Comparison of ENCODE assay signal across 21 mouse cellular contexts in the genomic region with DNA sequence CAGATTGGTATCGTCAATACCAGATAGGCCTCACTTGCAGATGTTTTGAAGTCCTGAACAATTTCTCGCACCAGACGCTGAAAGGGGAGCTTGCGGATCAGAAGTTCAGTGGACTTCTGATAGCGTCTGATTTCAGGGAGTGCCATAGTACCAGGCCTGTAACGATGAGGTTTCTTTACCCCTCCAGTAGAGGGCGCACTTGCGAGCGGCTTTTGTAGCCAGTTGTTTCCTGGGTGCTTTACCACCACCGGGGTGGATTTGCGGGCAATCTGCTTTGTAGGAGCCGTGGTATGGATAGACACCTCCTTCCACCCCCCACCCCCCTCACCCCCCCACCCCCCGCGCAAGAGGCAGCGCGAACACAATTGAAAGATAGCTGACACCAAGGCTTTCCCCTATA. TPM values are rescaled to one million over a fixed set of nuclear protein-coding genes. Genes with fewer than 3 reads are reported as not detected.
DNase-seq lines count a peak whose midpoint lies in the region; ATAC-seq and TF ChIP-seq lines count a peak whose summit lies in the region.
"Had no signal": no experiment of that assay in that cellular context is flagged by ENCODE, and none has a peak within 500 bp of the region (broad histone marks: within the 10 kb centered on the region; RNA-seq: fewer than 3 reads in every experiment).

No protein-coding gene starts in this region.

- peaks cover 3% of the 10 kb centered on the region; the same call in 1 of the 2 replicates for H3K4me1 ChIP-seq in midbrain, embryonic 11.5 days (ENCODE audit: control insufficient read depth, insufficient read depth, low read length)
- 0 out of 2 replicates have a peak, but pooled peaks cover 4% of the 10 kb centered on the region for H3K4me1 ChIP-seq in midbrain, embryonic 13.5 days (replicated peaks)
- H3K4me1 ChIP-seq in liver, embryonic 14.5 days (replicated peaks; ENCODE audit: control insufficient read depth in 2 of 2, insufficient read depth in 2 of 2, low read length in 1 of 2), result peaks cover 0 to 10% of the 10 kb centered on the region in 2 experiments; a peak in 2 of 4 replicates
- H3K4me1 ChIP-seq in forebrain, postnatal 0 days (ENCODE audit: insufficient read depth), result no peaks in the 10 kb centered on the region
- H3K4me1 ChIP-seq: forebrain, embryonic 15.5 days; heart, embryonic 13.5 days; hindbrain, embryonic 13.5 days; intestine, embryonic 15.5 days; kidney, embryonic 15.5 days; midbrain, embryonic 12.5 days; neural tube, embryonic 12.5 days had no signal

- H3K36me3 ChIP-seq in midbrain, embryonic 11.5 days (ENCODE audit: control insufficient read depth, insufficient read depth, low read length), result no peaks in the 10 kb centered on the region
- no peaks in the 10 kb centered on the region for H3K36me3 ChIP-seq in midbrain, embryonic 13.5 days
- no peaks in the 10 kb centered on the region for H3K36me3 ChIP-seq in liver, embryonic 14.5 days (replicated peaks; ENCODE audit: control insufficient read depth, insufficient read depth, low read depth)
- no peaks in the 10 kb centered on the region for H3K36me3 ChIP-seq in forebrain, postnatal 0 days (ENCODE audit: insufficient read depth)
- H3K36me3 ChIP-seq: forebrain, embryonic 15.5 days; heart, embryonic 13.5 days; hindbrain, embryonic 13.5 days; intestine, embryonic 15.5 days; kidney, embryonic 15.5 days; midbrain, embryonic 12.5 days; neural tube, embryonic 12.5 days had no signal

- TF ChIP-seq CTCF in liver, embryonic 14.5 days (IDR thresholded peaks at IDR 0.05; ENCODE audit: low read depth), result peak; percentile 54
- no peak for TF ChIP-seq CTCF in forebrain, postnatal 0 days (IDR thresholded peaks at IDR 0.05; ENCODE audit: low read depth)

- no peaks in the 10 kb centered on the region for H3K27me3 ChIP-seq in midbrain, embryonic 11.5 days (ENCODE audit: control insufficient read depth, insufficient read depth, low read length)
- no peaks in the 10 kb centered on the region for H3K27me3 ChIP-seq in midbrain, embryonic 13.5 days
- H3K27me3 ChIP-seq in liver, embryonic 14.5 days (ENCODE audit: control insufficient read depth, insufficient read depth, low read length), result no peaks in the 10 kb centered on the region
- H3K27me3 ChIP-seq in forebrain, postnatal 0 days (ENCODE audit: insufficient read depth, low read length), result no peaks in the 10 kb centered on the region
- H3K27me3 ChIP-seq: forebrain, embryonic 15.5 days; heart, embryonic 13.5 days; hindbrain, embryonic 13.5 days; intestine, embryonic 15.5 days; kidney, embryonic 15.5 days; midbrain, embryonic 12.5 days; neural tube, embryonic 12.5 days had no signal

- no peak for ATAC-seq in CD4-positive, CD25-positive, alpha-beta regulatory T cell, adult 4 months
- no peak for ATAC-seq in midbrain, embryonic 11.5 days (ENCODE audit: low FRiP score)
- ATAC-seq in midbrain, embryonic 13.5 days, result no peak
- no peak for ATAC-seq in liver, embryonic 14.5 days (ENCODE audit: insufficient read depth)
- ATAC-seq in forebrain, postnatal 0 days, result no peak
- ATAC-seq: forebrain, embryonic 15.5 days; intestine, embryonic 15.5 days had no signal

- H3K4me3 ChIP-seq in midbrain, embryonic 11.5 days (ENCODE audit: low read depth, low read length), result no peak overlapping the region
- no peak overlapping the region for H3K4me3 ChIP-seq in midbrain, embryonic 13.5 days (replicated peaks)
- no peak overlapping the region for H3K4me3 ChIP-seq in liver, embryonic 14.5 days (ENCODE audit: insufficient read depth in 1 of 2, low read depth in 2 of 2, low read length in 2 of 2)
- no peak overlapping the region for H3K4me3 ChIP-seq in forebrain, postnatal 0 days (ENCODE audit: low read depth, low read length)
- H3K4me3 ChIP-seq: forebrain, embryonic 15.5 days; heart, embryonic 13.5 days; hindbrain, embryonic 13.5 days; intestine, embryonic 15.5 days; kidney, embryonic 15.5 days; midbrain, embryonic 12.5 days; neural tube, embryonic 12.5 days had no signal

- no peak overlapping the region for H3K9ac ChIP-seq in midbrain, embryonic 11.5 days (ENCODE audit: low read length)
- H3K9ac ChIP-seq in midbrain, embryonic 13.5 days (replicated peaks), result no peak overlapping the region
- H3K9ac ChIP-seq in liver, embryonic 14.5 days (replicated peaks), result no peak overlapping the region
- no peak overlapping the region for H3K9ac ChIP-seq in forebrain, postnatal 0 days
- H3K9ac ChIP-seq: forebrain, embryonic 15.5 days; heart, embryonic 13.5 days; hindbrain, embryonic 13.5 days; intestine, embryonic 15.5 days; kidney, embryonic 15.5 days; midbrain, embryonic 12.5 days; neural tube, embryonic 12.5 days had no signal

- 92% methylated on average over 16 of the region's 16 CpGs for WGBS in midbrain, embryonic 11.5 days
- WGBS in midbrain, embryonic 13.5 days, result 96% methylated on average over 16 of the region's 16 CpGs
- WGBS in liver, embryonic 14.5 days (ENCODE audit: insufficient replicate concordance), result 83% methylated on average over 16 of the region's 16 CpGs
- 97% methylated on average over 16 of the region's 16 CpGs for WGBS in forebrain, postnatal 0 days

- peak; percentile 23 for DNase-seq in CD4-positive, CD25-positive, alpha-beta regulatory T cell, adult 2 months (ENCODE audit: low read depth, low spot score)
- peak; percentile 45 for DNase-seq in midbrain, embryonic 11.5 days (ENCODE audit: low spot score, missing footprints)
- no peak for DNase-seq in liver, embryonic 14.5 days (ENCODE audit: low read depth in 3 of 3, low spot score in 3 of 3)
- DNase-seq in thymus, postnatal 25 days, result peak; percentile 12
- DNase-seq in forebrain, postnatal 0 days, result no peak
- DNase-seq in urinary bladder, postnatal 36 days (ENCODE audit: low spot score in 2 of 2), result no peak
- DNase-seq: adrenal gland, postnatal 10 days; cerebellum, adult 11 months; cerebellum, postnatal 25 days; embryo, embryonic 11 days; kidney, postnatal 4 days; right cerebral cortex, postnatal 4 days had no signal

- TF ChIP-seq EP300 in liver, embryonic 14.5 days (IDR thresholded peaks at IDR 0.05; ENCODE audit: low read depth), result no peak

- no peak overlapping the region for H3K4me2 ChIP-seq in midbrain, embryonic 11.5 days
- H3K4me2 ChIP-seq in midbrain, embryonic 13.5 days (replicated peaks), result no peak overlapping the region
- H3K4me2 ChIP-seq in liver, embryonic 14.5 days (ENCODE audit: low read depth), result no peak overlapping the region
- no peak overlapping the region for H3K4me2 ChIP-seq in forebrain, postnatal 0 days (ENCODE audit: low read depth)
- H3K4me2 ChIP-seq: forebrain, embryonic 15.5 days; heart, embryonic 13.5 days; hindbrain, embryonic 13.5 days; intestine, embryonic 15.5 days; kidney, embryonic 15.5 days; midbrain, embryonic 12.5 days; neural tube, embryonic 12.5 days had no signal

- no peak overlapping the region for H3K27ac ChIP-seq in midbrain, embryonic 11.5 days (ENCODE audit: low read depth, low read length)
- H3K27ac ChIP-seq in midbrain, embryonic 13.5 days, result no peak overlapping the region
- H3K27ac ChIP-seq in liver, embryonic 14.5 days, result no peak overlapping the region
- H3K27ac ChIP-seq in forebrain, postnatal 0 days (ENCODE audit: low read depth, low read length), result no peak overlapping the region
- H3K27ac ChIP-seq: forebrain, embryonic 15.5 days; heart, embryonic 13.5 days; hindbrain, embryonic 13.5 days; intestine, embryonic 15.5 days; kidney, embryonic 15.5 days; midbrain, embryonic 12.5 days; neural tube, embryonic 12.5 days had no signal

- H3K9me3 ChIP-seq in midbrain, embryonic 11.5 days (ENCODE audit: control insufficient read depth, low read length), result no peaks in the 10 kb centered on the region
- H3K9me3 ChIP-seq in midbrain, embryonic 13.5 days, result no peaks in the 10 kb centered on the region
- H3K9me3 ChIP-seq in liver, embryonic 14.5 days (ENCODE audit: control insufficient read depth, low read length), result no peaks in the 10 kb centered on the region
- H3K9me3 ChIP-seq in forebrain, postnatal 0 days (ENCODE audit: low read length), result no peaks in the 10 kb centered on the region
- H3K9me3 ChIP-seq: forebrain, embryonic 15.5 days; heart, embryonic 13.5 days; hindbrain, embryonic 13.5 days; intestine, embryonic 15.5 days; kidney, embryonic 15.5 days; midbrain, embryonic 12.5 days; neural tube, embryonic 12.5 days had no signal

RNA-seq across cellular contexts. Expression of a gene that starts 59.2 kb away (rescaled TPM):
- polyA plus RNA-seq in CD4-positive, CD25-positive, alpha-beta regulatory T cell, adult 4 months (2017; shearing (Covaris generic)), result 10 to 100 TPM; 13.0 to 18.1 TPM
- 95.5 and 104 TPM in 2 replicates for polyA plus RNA-seq in midbrain, embryonic 11.5 days (2014; fragmentation: Nextera tagmentation; extraction: Ambion mirVana)
- 82.9 and 93.9 TPM in 2 replicates for polyA plus RNA-seq in midbrain, embryonic 13.5 days (2015; fragmentation: Nextera tagmentation; extraction: Ambion mirVana)
- 36.5 and 49.2 TPM in 2 replicates for polyA plus RNA-seq in liver, embryonic 14.5 days (2012; rRNA removed)
- 36.3 and 37.3 TPM in 2 replicates for polyA plus RNA-seq in liver, embryonic 14.5 days (2014; fragmentation: Nextera tagmentation; extraction: Ambion mirVana)
- 202 and 222 TPM in 2 replicates for total RNA-seq in forebrain, postnatal 0 days (2014; rRNA removed)
- 94.0 and 95.9 TPM in 2 replicates for polyA plus RNA-seq in forebrain, postnatal 0 days (2015; fragmentation: Nextera tagmentation; extraction: Ambion mirVana)

Comparison
In these comparisons a context has a peak if more than half of its experiments do, and no peak if none do; other contexts are left out.
1. DNase-seq: peak in CD4-positive, CD25-positive, alpha-beta regulatory T cell, adult 2 months (single experiment), midbrain, embryonic 11.5 days (single experiment) and thymus, postnatal 25 days (single experiment); none in liver, embryonic 14.5 days (0 of 3), forebrain, postnatal 0 days (single experiment) and urinary bladder, postnatal 36 days (0 of 2).